Mouse (Mus musculus) leukemia stem cell, adult 10-12 weeks (primary cell): ENCODE data around the gene Gm5726. TPM values are rescaled to one million over a fixed set of nuclear protein-coding genes. Genes with fewer than 3 reads are reported as not detected.

Source experiments
- polyA plus RNA-seq: library from polyadenylated mRNA; stranded (reverse); fragments of >175 nt; gene quantifications from 2 replicates; pipeline ENCODE4 v1.2.3, GENCODE M21; 2012; ENCODE audit warnings: low replicate concordance

Gm5726 gene
- not detected in 2 replicates for polyA plus RNA-seq

DNA sequence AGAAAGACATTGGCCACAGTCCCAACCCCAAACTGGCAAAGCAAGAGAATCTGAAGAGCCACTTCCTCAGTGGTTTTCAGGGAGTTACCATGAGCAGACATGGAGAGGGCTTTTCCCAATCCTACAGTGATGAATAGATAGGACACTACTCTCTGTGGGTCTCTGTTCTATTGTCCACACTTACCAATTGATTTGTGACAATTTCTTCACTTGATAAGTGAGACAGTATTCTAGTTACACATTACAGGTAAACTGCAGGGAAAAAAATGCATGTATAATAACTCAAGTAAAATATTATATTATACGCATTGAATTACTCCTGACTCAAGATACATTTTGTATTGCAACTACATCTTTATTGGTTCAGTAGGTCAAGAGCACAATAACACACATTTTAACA lies at the start of gene Gm5726:
Gm5726 (minus strand) TSS at position 101 of the 400 bp plus-strand sequence.

DNA sequence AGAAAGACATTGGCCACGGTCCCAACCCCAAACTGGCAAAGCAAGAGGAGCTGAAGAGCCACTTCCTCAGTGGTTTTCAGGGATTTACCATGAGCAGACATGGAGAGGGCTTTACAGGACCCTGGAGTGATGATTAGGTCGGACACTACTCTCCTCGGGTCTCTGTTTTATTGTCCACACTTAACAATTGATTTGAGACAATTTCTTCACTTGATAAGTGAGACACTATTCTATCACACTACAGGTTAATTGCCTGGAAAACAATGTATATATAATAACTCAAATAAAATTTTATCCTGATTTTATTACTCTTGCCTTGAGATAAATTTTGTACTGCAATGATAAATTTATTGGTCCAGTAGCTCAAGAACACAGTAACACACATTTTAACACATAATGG lies 30.6 kb upstream of the Gm5726 start, which contains the start of gene Gm4141:
Gm4141 (minus strand) TSS at position 101 of the 400 bp plus-strand sequence.

GRCm38 (mm10) chr7:20533537-20533936 lies 12.0 kb downstream of the Gm5726 start, which contains the start of gene Vmn1r104:
Gene Vmn1r104, plus strand, starts transcription at chr7:20533837.

DNA sequence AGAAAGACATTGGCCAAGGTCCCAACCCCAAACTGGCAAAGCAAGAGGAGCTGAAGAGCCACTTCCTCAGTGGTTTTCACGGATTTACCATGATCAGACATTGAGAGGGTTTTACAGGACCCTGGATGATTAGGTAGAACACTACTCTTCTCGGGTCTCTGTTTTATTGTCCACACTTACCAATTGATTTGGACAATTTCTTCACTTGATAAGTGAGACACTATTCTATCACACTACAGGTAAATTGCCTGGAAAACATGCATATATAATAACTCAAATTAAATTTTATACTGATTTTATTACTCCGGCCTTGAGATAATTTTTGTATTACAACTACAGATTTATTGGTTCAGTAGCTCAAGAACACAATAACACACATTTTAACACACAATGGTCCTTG lies 35.1 kb downstream of the Gm5726 start, which contains the start of gene Vmn1r103:
Vmn1r103 (minus strand) TSS at position 101 of the 400 bp plus-strand sequence.

Other genes starting within 250 kb of the Gm5726 start
- gene Gm4133, start 211.7 kb downstream of the Gm5726 start, polyA plus RNA-seq, result not detected in 2 replicates
- not detected in 2 replicates for gene Gm5728, start 170.3 kb downstream of the Gm5726 start, polyA plus RNA-seq
- gene Vmn1r100, start 127.8 kb downstream of the Gm5726 start, polyA plus RNA-seq, result not detected in 2 replicates
- not detected in 2 replicates for gene Vmn1r101, start 103.2 kb downstream of the Gm5726 start, polyA plus RNA-seq
- not detected in 2 replicates for gene Gm10670, start 70.8 kb downstream of the Gm5726 start, polyA plus RNA-seq
- gene Vmn1r103, start 35.2 kb downstream of the Gm5726 start, polyA plus RNA-seq, result not detected in 2 replicates
- gene Vmn1r104, start 11.9 kb downstream of the Gm5726 start, polyA plus RNA-seq, result not detected in 2 replicates
- not detected in 2 replicates for gene Gm4141, start 30.5 kb upstream of the Gm5726 start, polyA plus RNA-seq
- not detected in 2 replicates for gene Gm4513, start 53.3 kb upstream of the Gm5726 start, polyA plus RNA-seq
- not detected in 2 replicates for gene Vmn1r107, start 123.2 kb upstream of the Gm5726 start, polyA plus RNA-seq
- gene Vmn1r111, start 157.5 kb upstream of the Gm5726 start, polyA plus RNA-seq, result not detected in 2 replicates
- not detected in 2 replicates for gene Gm10668, start 184.9 kb upstream of the Gm5726 start, polyA plus RNA-seq
- gene Vmn1r112, start 225.4 kb upstream of the Gm5726 start, polyA plus RNA-seq, result not detected in 2 replicates
- not detected in 2 replicates for gene Vmn1r113, start 241.5 kb upstream of the Gm5726 start, polyA plus RNA-seq